Mouse (Mus musculus) myocyte (in vitro differentiated cells): ENCODE measurements around the gene Nlrp2. TPM values are rescaled to one million over a fixed set of nuclear protein-coding genes. Genes with fewer than 3 reads are reported as not detected.

Experiments
- H3K27me3 ChIP-seq: one replicate; pipeline ENCODE4 v1.6.1; 2011; ENCODE audit not compliant: control insufficient read depth, insufficient read depth, insufficient read length
- H3K36me3 ChIP-seq: one replicate; pipeline ENCODE4 v1.6.1; 2011; ENCODE audit not compliant: control insufficient read depth, insufficient read depth
- H3K4me2 ChIP-seq: one replicate; pipeline ENCODE4 v1.6.1; 2011; ENCODE audit warnings: low read depth, control low read depth
- H3K4me3 ChIP-seq: one replicate; pipeline ENCODE4 v1.5.1; 2011; ENCODE audit warnings: mild to moderate bottlenecking, control low read depth, moderate library complexity
- H3K79me2 ChIP-seq: one replicate; pipeline ENCODE4 v1.6.1; 2011; ENCODE audit not compliant: control insufficient read depth, insufficient read depth
- H3ac ChIP-seq: one replicate; pipeline ENCODE4 v1.6.1; 2011; ENCODE audit not compliant: control insufficient read depth, insufficient read length
- CEBPB ChIP-seq: IDR thresholded peaks from 2 replicates; pipeline ENCODE4 v1.6.1; 2011; ENCODE audit warnings: mild to moderate bottlenecking, moderate library complexity; ENCODE audit not compliant: poor library complexity, insufficient read depth, severe bottlenecking
- E2F4 ChIP-seq: IDR thresholded peaks from one replicate; pipeline ENCODE4 v1.6.1; 2011; ENCODE audit warnings: mild to moderate bottlenecking, control low read depth, moderate library complexity; ENCODE audit not compliant: insufficient read depth
- MAX ChIP-seq: IDR thresholded peaks from one replicate; pipeline ENCODE4 v1.6.1; 2011; ENCODE audit warnings: low read depth, mild to moderate bottlenecking, control low read depth
- MYOD1 ChIP-seq, 3 experiments: IDR thresholded peaks; one replicate each; pipeline ENCODE4 v1.6.1; 2011; ENCODE audit warnings: control low read depth in 2 of 3, low read depth in 2 of 3, mild to moderate bottlenecking in 2 of 3, moderate library complexity in 1 of 3; ENCODE audit not compliant: insufficient read length in 2 of 3, control insufficient read depth in 1 of 3
- MYOG ChIP-seq, 3 experiments: IDR thresholded peaks; one replicate each; pipeline ENCODE4 v1.6.1; 2011; ENCODE audit warnings: control low read depth in 2 of 3, low read depth in 2 of 3, mild to moderate bottlenecking in 2 of 3; ENCODE audit not compliant: insufficient read length in 2 of 3, control insufficient read depth in 1 of 3, insufficient read depth in 1 of 3
- POLR2A ChIP-seq: IDR thresholded peaks from one replicate; pipeline ENCODE4 v1.6.1; 2011; ENCODE audit warnings: low read depth, mild to moderate bottlenecking, control low read depth, moderate library complexity; ENCODE audit not compliant: insufficient read length
- POLR2AphosphoS2 ChIP-seq: IDR thresholded peaks from one replicate; pipeline ENCODE4 v1.6.1; 2011; ENCODE audit warnings: low read depth, control low read depth; ENCODE audit not compliant: insufficient read length
- REST ChIP-seq: IDR thresholded peaks from one replicate; pipeline ENCODE4 v1.6.1; 2011; ENCODE audit warnings: mild to moderate bottlenecking, control low read depth, moderate library complexity; ENCODE audit not compliant: insufficient read depth, insufficient read length
- SRF ChIP-seq: IDR thresholded peaks from one replicate; pipeline ENCODE4 v1.6.1; 2011; ENCODE audit warnings: low read depth; ENCODE audit not compliant: control insufficient read depth, insufficient read length
- TCF12 ChIP-seq: IDR thresholded peaks from one replicate; pipeline ENCODE4 v1.6.1; 2011; ENCODE audit warnings: mild to moderate bottlenecking, control low read depth; ENCODE audit not compliant: poor library complexity, insufficient read depth, severe bottlenecking
- TCF3 ChIP-seq: IDR thresholded peaks from one replicate; pipeline ENCODE4 v1.6.1; 2011; ENCODE audit warnings: low read depth, control low read depth; ENCODE audit not compliant: insufficient read length
- USF1 ChIP-seq: IDR thresholded peaks from one replicate; pipeline ENCODE4 v1.6.1; 2011; ENCODE audit warnings: low read depth, mild to moderate bottlenecking, control low read depth, moderate library complexity
- polyA plus RNA-seq: library from polyadenylated mRNA; unstranded; fragments of >200 nt; fragmentation: generic; extraction: Trizol; gene quantifications from one replicate; pipeline ENCODE4 v1.2.1, GENCODE M21; 2012; ENCODE audit warnings: missing spikeins

Nlrp2 gene
- polyA plus RNA-seq, 1 experiment: not detected

DNA sequence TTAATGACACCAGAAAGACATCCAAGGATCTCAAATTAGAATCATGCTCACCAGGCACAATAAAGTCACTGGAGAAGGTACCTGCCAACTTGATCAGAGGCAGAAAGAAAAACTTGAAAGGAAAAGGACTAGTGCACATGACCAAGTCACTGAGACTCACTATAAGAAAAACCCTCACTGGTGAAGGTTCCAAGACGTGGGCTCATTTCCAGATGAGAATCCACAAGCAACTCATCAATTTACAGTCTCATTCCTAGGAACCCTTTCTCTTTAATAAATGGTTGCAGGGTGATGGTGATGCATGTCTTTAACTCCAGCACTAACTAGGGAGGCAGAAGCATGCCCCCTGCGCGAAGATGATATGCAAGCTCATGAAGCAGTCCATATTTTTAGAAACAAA, 87.8 kb downstream of the Nlrp2 start:
- H3K4me2 ChIP-seq: no peak overlapping the region

More for the DNA sequence above, 87.8 kb downstream of the Nlrp2 start:
- Histone ChIP-seq H3ac (no peak overlapping the region), H3K36me3 (no peaks in the 10 kb centered on the region), H3K4me3 (no peak overlapping the region), H3K27me3 (no peaks in the 10 kb centered on the region), H3K79me2 (no peaks in the 10 kb centered on the region)
- TF ChIP-seq MYOD1 (IDR thresholded peaks at IDR 0.05; ENCODE audit: control insufficient read depth in 1 of 3, insufficient read length in 2 of 3, low read depth in 2 of 3) (no peak), CEBPB (no peak), SRF (no peak), TCF3 (no peak), POLR2AphosphoS2 (no peak), MAX (no peak), MYOG (IDR thresholded peaks at IDR 0.05; ENCODE audit: control insufficient read depth in 1 of 3, insufficient read depth in 1 of 3, insufficient read length in 2 of 3, low read depth in 2 of 3) (no peak), POLR2A (no peak), TCF12 (no peak), REST (no peak), USF1 (no peak), E2F4 (no peak)

Other genes starting within 250 kb of the Nlrp2 start
- gene Rfpl4, start 234.1 kb downstream of the Nlrp2 start, polyA plus RNA-seq: not detected
- 0.10 TPM for gene Rasl2-9, start 225.1 kb downstream of the Nlrp2 start, polyA plus RNA-seq
- not detected for gene Vmn1r55, start 201.4 kb downstream of the Nlrp2 start, polyA plus RNA-seq
- not detected for gene Vmn1r56, start 154.3 kb downstream of the Nlrp2 start, polyA plus RNA-seq
- gene Vmn1r57, start 132.5 kb downstream of the Nlrp2 start, polyA plus RNA-seq: not detected
- gene Gm5065, start 498 bp downstream of the Nlrp2 start, polyA plus RNA-seq: not detected
- gene Vmn1r58, start 62.4 kb upstream of the Nlrp2 start, polyA plus RNA-seq: not detected
- not detected for gene Vmn1r59, start 105.7 kb upstream of the Nlrp2 start, polyA plus RNA-seq
- gene Vmn2r28, start 142.9 kb upstream of the Nlrp2 start, polyA plus RNA-seq: not detected
- gene Vmn1r60, start 196.3 kb upstream of the Nlrp2 start, polyA plus RNA-seq: not detected